Mouse (Mus musculus): Measurements from ENCODE around the gene Chst5. TPM values are rescaled to one million over a fixed set of nuclear protein-coding genes. Genes with fewer than 3 reads are reported as not detected.

The Chst5 gene
- polyA plus RNA-seq (2012; ENCODE audit: low replicate concordance) = not detected in 2 replicates

GRCm38 (mm10) chr8:111909621-111910450 is at the start of gene Chst5:
Gene Chst5, minus strand, starts transcription at chr8:111910447.

GRCm38 (mm10) chr8:111940171-111941100 is 30.2 kb upstream of the Chst5 start, which contains the start of gene Gabarapl2:
Gene Gabarapl2, plus strand, starts transcription at chr8:111940703.

GRCm38 (mm10) chr8:111933348-111934076 is 23.3 kb upstream of the Chst5 start, which contains the start of gene Tmem231:
Gene Tmem231, minus strand, starts transcription at chr8:111933881.

GRCm38 (mm10) chr8:111876355-111876948 is 33.8 kb downstream of the Chst5 start, which contains the start of gene Tmem170:
Gene Tmem170, minus strand, starts transcription at chr8:111876750.

GRCm38 (mm10) chr8:111853861-111854501 is 56.3 kb downstream of the Chst5 start, which contains the start of gene Cfdp1:
Gene Cfdp1, minus strand, starts transcription at chr8:111854291.

Other genes with a start within 250 kb of the Chst5 start
- gene Ctrb1, start 219.4 kb downstream of the Chst5 start, polyA plus RNA-seq (2012; ENCODE audit: low replicate concordance) = not detected in 2 replicates
- gene Bcar1, start 166.6 kb downstream of the Chst5 start, polyA plus RNA-seq (2012; ENCODE audit: low replicate concordance) = 2.8 and 4.4 TPM in 2 replicates
- 2.6 and 7.8 TPM in 2 replicates for gene Cfdp1, start 56.2 kb downstream of the Chst5 start, polyA plus RNA-seq (2012; ENCODE audit: low replicate concordance)
- gene Tmem170, start 33.7 kb downstream of the Chst5 start, polyA plus RNA-seq (2012; ENCODE audit: low replicate concordance) = 0.63 and 1.0 TPM in 2 replicates
- 5.2 and 9.8 TPM in 2 replicates for gene Tmem231, start 23.4 kb upstream of the Chst5 start, polyA plus RNA-seq (2012; ENCODE audit: low replicate concordance)
- 0.55 and 1.4 TPM in 2 replicates for gene Gabarapl2, start 30.3 kb upstream of the Chst5 start, polyA plus RNA-seq (2012; ENCODE audit: low replicate concordance)
- 0.17 and 2.9 TPM in 2 replicates for gene Adat1, start 81.9 kb upstream of the Chst5 start, polyA plus RNA-seq (2012; ENCODE audit: low replicate concordance)
- gene Kars, start 100.9 kb upstream of the Chst5 start, polyA plus RNA-seq (2012; ENCODE audit: low replicate concordance) = 18.1 and 57.3 TPM in 2 replicates
- 5.9 and 9.3 TPM in 2 replicates for gene Terf2ip, start 101.0 kb upstream of the Chst5 start, polyA plus RNA-seq (2012; ENCODE audit: low replicate concordance)
- 0.14 TPM in 1 of 2 replicates, not detected in the other for gene Gm6793, start 104.6 kb upstream of the Chst5 start, polyA plus RNA-seq (2012; ENCODE audit: low replicate concordance)